Mouse (Mus musculus) adrenal gland, adult 18-20 months (tissue): Measurements from ENCODE around the gene Prss28. TPM values are rescaled to one million over a fixed set of nuclear protein-coding genes. Genes with fewer than 3 reads are reported as not detected.

Experiments used
- DNase-seq, 2 experiments: peaks; one replicate each; pipeline ENCODE4 v3.0.0; 2021 to 2022; ENCODE audit warnings: low spot score in 2 of 2
- total RNA-seq, 2 experiments: library from RNA; stranded (reverse); gene quantifications; 1 replicate in 1 of 2; 2 replicates in 1 of 2; pipeline ENCODE4 v1.2.3; 2021

The Prss28 gene
- total RNA-seq, 2 experiments from 2014 or later, result not detected

DNA sequence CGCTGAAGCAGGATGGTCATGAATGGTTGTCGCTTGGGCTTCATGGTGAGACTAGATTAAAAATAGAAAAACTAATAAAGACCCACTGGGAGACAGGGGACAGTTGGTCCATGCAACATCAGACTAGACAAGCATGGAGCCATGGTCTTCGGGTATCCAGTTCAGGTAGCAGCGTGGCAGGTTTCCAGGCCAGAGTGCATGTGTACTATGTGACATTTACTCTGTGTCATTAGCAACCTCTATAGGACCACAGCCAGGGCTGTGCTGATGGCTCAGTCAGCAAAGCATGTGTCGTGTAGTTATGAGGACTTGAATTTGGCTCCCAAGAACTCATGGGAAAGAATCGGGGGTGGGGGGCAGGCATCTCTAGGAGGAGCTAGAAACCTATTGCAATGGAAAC is 31.6 kb downstream of the Prss28 start:
- no peak for DNase-seq

DNA sequence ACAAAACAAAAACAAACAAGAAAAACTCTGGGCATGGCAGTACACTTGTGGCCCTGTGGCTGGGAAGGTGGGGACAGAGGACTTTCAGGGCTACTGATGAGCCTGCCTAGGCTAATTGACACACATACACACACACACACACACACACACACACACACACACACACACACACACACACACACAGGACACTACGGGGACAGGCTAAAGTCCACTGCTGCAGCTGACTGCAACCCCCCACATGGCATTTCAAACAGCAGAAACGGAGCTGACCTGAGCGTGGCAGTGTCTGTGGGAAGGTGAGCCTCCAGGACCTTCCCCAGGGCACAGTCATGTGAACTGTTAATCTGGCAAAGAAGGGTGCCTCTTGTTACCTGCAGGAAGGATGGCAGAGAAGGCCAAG is 33.0 kb downstream of the Prss28 start:
- DNase-seq, result no peak

DNA sequence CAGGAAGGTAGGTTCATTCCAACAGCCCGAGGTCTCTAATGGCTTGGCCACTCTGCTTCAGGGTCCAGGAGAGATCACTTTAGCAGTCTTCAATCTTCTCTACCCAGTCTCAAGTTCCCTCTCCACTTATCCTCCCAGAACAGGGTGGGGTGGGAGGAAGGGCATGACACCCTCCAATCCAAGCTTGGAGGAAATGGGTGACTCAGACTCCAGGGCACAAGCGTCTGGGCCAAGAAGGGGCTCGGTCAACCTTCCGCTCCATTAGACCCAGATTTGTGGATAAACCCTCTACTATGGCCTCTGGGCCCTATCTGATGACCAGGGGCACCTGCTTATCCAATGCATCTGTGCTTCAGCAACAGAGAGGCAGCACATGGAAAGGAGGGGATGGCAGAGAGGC is 37.0 kb downstream of the Prss28 start, which contains the start of gene Tpsab1:
Gene Tpsab1 (minus strand): TSS at position 101 of the 400 bp plus-strand sequence.
- no peak for DNase-seq

DNA sequence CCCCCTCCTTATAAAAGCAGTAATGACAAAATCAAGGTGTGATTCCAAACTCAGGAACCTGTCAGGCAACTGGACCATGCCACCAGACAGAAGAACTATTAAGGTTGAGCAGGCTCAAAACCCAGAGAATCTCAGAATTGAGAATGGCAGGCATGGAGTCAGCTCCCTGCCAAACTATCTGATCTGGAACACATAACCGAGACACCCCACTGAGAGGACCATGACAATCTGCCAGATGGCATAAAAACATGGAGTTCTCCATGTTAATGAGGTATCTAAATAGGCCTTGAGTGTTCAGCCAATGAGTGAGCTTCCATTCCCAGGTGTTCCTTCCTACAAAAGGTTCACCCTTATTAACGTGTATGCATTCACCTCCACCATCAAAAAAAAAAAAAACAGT is 52.8 kb downstream of the Prss28 start:
- DNase-seq, result no peak

Other genes starting within 250 kb of the Prss28 start
- 10 to 100 TPM; 43.2 to 45.6 TPM for gene Tmem204, start 225.1 kb upstream of the Prss28 start, total RNA-seq
- 10 to 100 TPM; 18.4 to 21.9 TPM for gene Telo2, start 192.7 kb upstream of the Prss28 start, total RNA-seq
- not detected for gene Ptx4, start 187.9 kb upstream of the Prss28 start, total RNA-seq
- gene Clcn7, start 175.3 kb upstream of the Prss28 start, total RNA-seq, result 10 to 100 TPM; 42.0 to 43.7 TPM
- under 1 TPM; 0.10 to 0.13 TPM for gene Ccdc154, start 146.2 kb upstream of the Prss28 start, total RNA-seq
- not detected for gene Gm38655, start 133.2 kb upstream of the Prss28 start, total RNA-seq
- gene BC003965, start 124.1 kb upstream of the Prss28 start, total RNA-seq, result 10 to 100 TPM; 18.5 to 20.0 TPM
- 10 to 100 TPM; 15.4 to 16.2 TPM for gene Unkl, start 120.2 kb upstream of the Prss28 start, total RNA-seq
- 10 to 100 TPM; 42.4 to 46.5 TPM for gene Gnptg, start 68.5 kb upstream of the Prss28 start, total RNA-seq
- 10 to 100 TPM; 20.3 to 22.6 TPM for gene Tsr3, start 68.5 kb upstream of the Prss28 start, total RNA-seq
- 10 to 100 TPM; 11.7 to 16.2 TPM for gene Baiap3, start 52.3 kb upstream of the Prss28 start, total RNA-seq
- gene Ube2i, start 34.0 kb upstream of the Prss28 start, total RNA-seq, result 100 to 1,000 TPM; 207 to 260 TPM
- gene Prss34, start 10.3 kb upstream of the Prss28 start, total RNA-seq, result under 1 TPM; 0.33 to 0.48 TPM
- not detected for gene Prss29, start 10.0 kb downstream of the Prss28 start, total RNA-seq
- 1 to 10 TPM in 1 of 2 experiments, under 1 TPM in 1; 0.53 to 1.5 TPM for gene Tpsab1, start 36.9 kb downstream of the Prss28 start, total RNA-seq
- gene Tpsb2, start 57.7 kb downstream of the Prss28 start, total RNA-seq, result 1 to 10 TPM; 2.9 to 6.7 TPM
- under 1 TPM in 1 of 2 experiments, not detected in 1; 0.38 TPM for gene Tpsg1, start 60.6 kb downstream of the Prss28 start, total RNA-seq
- 10 to 100 TPM; 69.5 to 83.9 TPM for gene Cacna1h, start 125.1 kb downstream of the Prss28 start, total RNA-seq
- not detected for gene Tekt4, start 146.0 kb downstream of the Prss28 start, total RNA-seq
- 1 to 10 TPM; 2.1 to 2.4 TPM for gene Sstr5, start 188.6 kb downstream of the Prss28 start, total RNA-seq